ENCODE assay signal across 9 mouse cellular contexts in genomic region chr11:112926330-112927025, GRCm38 (mm10).
A peak's percentile ranks its signal among the peaks of the same experiment; 100 is the strongest.
DNase-seq lines count a peak whose midpoint lies in the region; ATAC-seq and TF ChIP-seq lines count a peak whose summit lies in the region.
"Had no signal": no experiment of that assay in that cellular context is flagged by ENCODE, and none has a peak within 500 bp of the region (broad histone marks: within the 10 kb centered on the region; RNA-seq: fewer than 3 reads in every experiment).

No protein-coding gene starts in this region.

- DNase-seq in midbrain, embryonic 14.5 days, result peak; percentile 26
- DNase-seq in midbrain, embryonic 10.5 days (ENCODE audit: low spot score), result no peak
- peak; percentile 4 for DNase-seq in cerebellum, adult 8-10 months
- DNase-seq in kidney, adult 18-20 months, result peak; percentile 7
- peak; percentile 25 for DNase-seq in lung, postnatal 0 days (ENCODE audit: low spot score)
- DNase-seq in embryo, embryonic 11 days, result no peak
- no peak for DNase-seq in spleen, adult 18-20 months

- no peak for ATAC-seq in midbrain, embryonic 14.5 days (ENCODE audit: low FRiP score, low TSS enrichment)
- no peak for ATAC-seq in lung, postnatal 0 days
- ATAC-seq in hindbrain, embryonic 16.5 days, result no peak

- H3K9ac ChIP-seq in midbrain, embryonic 14.5 days (replicated peaks; ENCODE audit: low read length), result no peak overlapping the region
- H3K9ac ChIP-seq in lung, postnatal 0 days (replicated peaks; ENCODE audit: low read depth), result no peak overlapping the region
- no peak overlapping the region for H3K9ac ChIP-seq in hindbrain, embryonic 16.5 days (ENCODE audit: low read depth, low read length)
- H3K9ac ChIP-seq: liver, embryonic 15.5 days had no signal

- no peak for TF ChIP-seq CTCF in lung, postnatal 0 days (IDR thresholded peaks at IDR 0.05)

- H3K27ac ChIP-seq in midbrain, embryonic 14.5 days (replicated peaks; ENCODE audit: low read depth, low read length), result no peak overlapping the region
- H3K27ac ChIP-seq in midbrain, embryonic 10.5 days (replicated peaks), result no peak overlapping the region
- H3K27ac ChIP-seq in lung, postnatal 0 days (ENCODE audit: low read length), result no peak overlapping the region
- H3K27ac ChIP-seq in hindbrain, embryonic 16.5 days (ENCODE audit: low read depth, low read length), result no peak overlapping the region
- H3K27ac ChIP-seq: liver, embryonic 15.5 days had no signal

- no peak overlapping the region for H3K4me2 ChIP-seq in midbrain, embryonic 14.5 days (ENCODE audit: low read length)
- no peak overlapping the region for H3K4me2 ChIP-seq in lung, postnatal 0 days (replicated peaks; ENCODE audit: low read depth, low read length)
- H3K4me2 ChIP-seq in hindbrain, embryonic 16.5 days (ENCODE audit: low read length), result no peak overlapping the region
- H3K4me2 ChIP-seq: liver, embryonic 15.5 days had no signal

- TF ChIP-seq EP300 in lung, postnatal 0 days (IDR thresholded peaks at IDR 0.05), result no peak

- no peaks in the 10 kb centered on the region for H3K9me3 ChIP-seq in midbrain, embryonic 14.5 days (ENCODE audit: control insufficient read depth, low read length)
- H3K9me3 ChIP-seq in midbrain, embryonic 10.5 days (replicated peaks), result no peaks in the 10 kb centered on the region
- no peaks in the 10 kb centered on the region for H3K9me3 ChIP-seq in lung, postnatal 0 days (ENCODE audit: low read length)
- no peaks in the 10 kb centered on the region for H3K9me3 ChIP-seq in hindbrain, embryonic 16.5 days (ENCODE audit: control insufficient read depth, low read length)
- H3K9me3 ChIP-seq: liver, embryonic 15.5 days had no signal

- no peaks in the 10 kb centered on the region for H3K4me1 ChIP-seq in midbrain, embryonic 14.5 days (ENCODE audit: control insufficient read depth, insufficient read depth, low read length)
- H3K4me1 ChIP-seq in midbrain, embryonic 10.5 days, result no peaks in the 10 kb centered on the region
- no peaks in the 10 kb centered on the region; the same call in 1 of the 2 replicates for H3K4me1 ChIP-seq in lung, postnatal 0 days (ENCODE audit: insufficient read depth, low read depth, low read length)
- H3K4me1 ChIP-seq in hindbrain, embryonic 16.5 days (ENCODE audit: control insufficient read depth, insufficient read depth, low read depth, low read length), result peaks cover 5% of the 10 kb centered on the region
- H3K4me1 ChIP-seq: liver, embryonic 15.5 days had no signal

- no peaks in the 10 kb centered on the region for H3K27me3 ChIP-seq in midbrain, embryonic 14.5 days (ENCODE audit: control insufficient read depth, insufficient read depth, low read length)
- no peaks in the 10 kb centered on the region for H3K27me3 ChIP-seq in midbrain, embryonic 10.5 days (ENCODE audit: low read depth, poor library complexity, severe bottlenecking)
- no peaks in the 10 kb centered on the region for H3K27me3 ChIP-seq in lung, postnatal 0 days (replicated peaks; ENCODE audit: insufficient read depth, low read length)
- H3K27me3 ChIP-seq in hindbrain, embryonic 16.5 days (replicated peaks; ENCODE audit: control insufficient read depth, insufficient read depth, low read length), result no peaks in the 10 kb centered on the region
- H3K27me3 ChIP-seq: liver, embryonic 15.5 days had no signal

- no peaks in the 10 kb centered on the region for H3K36me3 ChIP-seq in midbrain, embryonic 14.5 days (ENCODE audit: control insufficient read depth, insufficient read depth, low read length)
- H3K36me3 ChIP-seq in midbrain, embryonic 10.5 days, result no peaks in the 10 kb centered on the region
- no peaks in the 10 kb centered on the region for H3K36me3 ChIP-seq in lung, postnatal 0 days (ENCODE audit: insufficient read depth, low read length)
- no peaks in the 10 kb centered on the region for H3K36me3 ChIP-seq in hindbrain, embryonic 16.5 days (ENCODE audit: control insufficient read depth, insufficient read depth, low read length)
- H3K36me3 ChIP-seq: liver, embryonic 15.5 days had no signal

- no peak overlapping the region for H3K4me3 ChIP-seq in midbrain, embryonic 14.5 days (replicated peaks; ENCODE audit: low read depth, low read length)
- no peak overlapping the region for H3K4me3 ChIP-seq in midbrain, embryonic 10.5 days
- H3K4me3 ChIP-seq in lung, postnatal 0 days (ENCODE audit: low read depth, low read length), result no peak overlapping the region
- no peak overlapping the region for H3K4me3 ChIP-seq in hindbrain, embryonic 16.5 days (ENCODE audit: low read length)
- H3K4me3 ChIP-seq: liver, embryonic 15.5 days had no signal

- 84% methylated on average over 19 of the region's 19 CpGs for WGBS in midbrain, embryonic 14.5 days
- WGBS in midbrain, embryonic 10.5 days, result 92% methylated on average over 19 of the region's 19 CpGs
- 48% methylated on average over 19 of the region's 19 CpGs for WGBS in lung, postnatal 0 days
- WGBS in hindbrain, embryonic 16.5 days, result 48% methylated on average over 19 of the region's 19 CpGs

Comparison
In these comparisons a context has a peak if more than half of its experiments do, and no peak if none do; other contexts are left out.
1. DNase-seq: peak in midbrain, embryonic 14.5 days (single experiment), cerebellum, adult 8-10 months (single experiment), kidney, adult 18-20 months (single experiment) and lung, postnatal 0 days (single experiment); none in midbrain, embryonic 10.5 days (single experiment), embryo, embryonic 11 days (single experiment) and spleen, adult 18-20 months (0 of 2).